Mouse (Mus musculus): ENCODE results near the gene Grb2.

DNA sequence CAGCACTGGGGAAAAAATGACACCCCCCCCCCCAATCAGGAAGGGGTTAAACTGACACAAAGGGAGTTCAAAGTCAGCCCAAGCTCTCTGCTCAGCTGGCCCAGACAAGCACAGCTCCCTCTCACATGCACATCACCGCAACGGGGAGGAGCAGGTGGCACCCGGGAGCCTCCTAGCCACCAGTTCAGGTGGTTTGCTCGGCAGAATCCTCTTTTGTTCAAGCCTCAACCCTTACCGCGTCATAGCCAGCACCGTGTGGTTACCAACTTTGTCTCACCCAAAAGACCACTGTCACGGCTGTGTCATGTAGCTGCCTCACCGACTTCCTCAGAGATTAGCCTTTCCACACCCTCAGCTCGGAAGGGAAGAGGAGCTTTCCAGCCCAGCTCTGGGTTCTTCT, 65.1 kb downstream of the Grb2 start:
- no peak for TF ChIP-seq EP300 (IDR thresholded peaks at IDR 0.05; ENCODE audit: low read depth)
- TF ChIP-seq CTCF (IDR thresholded peaks at IDR 0.05; ENCODE audit: low read depth), result no peak

Data from liver, embryonic 14.5 days (tissue).